Mouse (Mus musculus) mouse trophoblast stem cell (cell line): ENCODE data around the gene Bbs9.
"Not testable (repeated sequence)": the region's sequence is repeated elsewhere in the genome, so short reads cannot be mapped to it uniquely, and the experiment has no call there.

Source experiments
- in situ Hi-C, 2 experiments: fragments of 300-500 bp; cut with MseI, MboI; formaldehyde crosslinking; loops; 2 replicates in 1 of 2; 3 replicates in 1 of 2; pipeline ENCODE4 v1.15.1; 2025

Gene Bbs9

GRCm38 (mm10) chr9:22846048-22846447 lies 370.5 kb downstream of the Bbs9 start:
- in situ Hi-C loops: no loop called here

GRCm38 (mm10) chr9:22846783-22847182 lies 371.3 kb downstream of the Bbs9 start:
- in situ Hi-C loops: no loop called here

GRCm38 (mm10) chr9:22848800-22849199 lies 373.3 kb downstream of the Bbs9 start:
- in situ Hi-C loops: no loop called here

GRCm38 (mm10) chr9:22849212-22849611 lies 373.7 kb downstream of the Bbs9 start:
- in situ Hi-C loops: no loop called here

- in situ Hi-C loops: not testable (repeated sequence)
These were observed 393.6 kb downstream of the Bbs9 start for GRCm38 (mm10) chr9:22869147-22869546.

GRCm38 (mm10) chr9:22870661-22871060 lies 395.1 kb downstream of the Bbs9 start:
- in situ Hi-C loops: no loop called here

- in situ Hi-C loops: no loop called here
These were observed 399.7 kb downstream of the Bbs9 start for GRCm38 (mm10) chr9:22875231-22875630.

GRCm38 (mm10) chr9:22879266-22879665 lies 403.8 kb downstream of the Bbs9 start:
- in situ Hi-C loops: no loop called here

- in situ Hi-C loops: no loop called here
These were observed 410.8 kb downstream of the Bbs9 start for GRCm38 (mm10) chr9:22886351-22886750.

GRCm38 (mm10) chr9:22905434-22905833 lies 429.9 kb downstream of the Bbs9 start:
- in situ Hi-C loops: no loop called here

GRCm38 (mm10) chr9:22916808-22917207 lies 441.3 kb downstream of the Bbs9 start:
- in situ Hi-C loops: no loop called here

- in situ Hi-C loops: no loop called here
These were observed 460.1 kb downstream of the Bbs9 start for GRCm38 (mm10) chr9:22935645-22936044.
